In the genomic region with DNA sequence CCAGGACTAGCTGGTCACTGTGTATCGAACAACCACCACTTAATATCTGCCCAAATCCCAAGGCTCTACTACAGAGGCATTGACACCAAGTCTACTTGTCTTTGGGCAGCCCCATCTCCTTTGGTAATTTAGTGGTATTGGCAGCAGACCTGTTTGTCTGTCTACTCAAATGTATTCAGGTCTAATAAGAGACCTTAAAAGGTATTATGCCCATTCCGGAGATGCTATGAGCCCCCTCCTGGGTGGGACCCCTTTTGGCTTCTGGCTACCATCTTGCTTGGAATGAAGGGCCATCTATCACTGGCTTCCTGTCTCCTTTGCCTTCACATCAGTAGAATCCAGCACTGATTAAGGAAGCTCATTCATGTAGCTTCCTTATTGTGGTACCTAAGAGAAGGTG, we compare ENCODE assay signal across 21 mouse cellular contexts.
A peak's percentile ranks its signal among the peaks of the same experiment; 100 is the strongest.
DNase-seq lines count a peak whose midpoint lies in the region; ATAC-seq and TF ChIP-seq lines count a peak whose summit lies in the region.
"Had no signal": no experiment of that assay in that cellular context is flagged by ENCODE, and none has a peak within 500 bp of the region (broad histone marks: within the 10 kb centered on the region; RNA-seq: fewer than 3 reads in every experiment).

No protein-coding gene starts in this region.

- no peaks in the 10 kb centered on the region for H3K27me3 ChIP-seq in heart, embryonic 10.5 days (ENCODE audit: insufficient read depth, poor library complexity, severe bottlenecking)
- no peaks in the 10 kb centered on the region for H3K27me3 ChIP-seq in heart, adult 2 months (ENCODE audit: control insufficient read depth, insufficient read depth, low read length)
- H3K27me3 ChIP-seq in midbrain, embryonic 11.5 days (ENCODE audit: control insufficient read depth, insufficient read depth, low read length), result no peaks in the 10 kb centered on the region
- no peaks in the 10 kb centered on the region for H3K27me3 ChIP-seq in midbrain, postnatal 0 days (ENCODE audit: insufficient read depth, low read length)
- H3K27me3 ChIP-seq in forebrain, embryonic 15.5 days, result no peaks in the 10 kb centered on the region
- H3K27me3 ChIP-seq: CH12.LX; stomach, embryonic 15.5 days had no signal

- intact Hi-C loops in heart, adult 2 months (cut with DNase I), result no loop called here

- peak; percentile 60 for DNase-seq in heart, embryonic 10.5 days (ENCODE audit: low spot score)
- no peak for DNase-seq in heart, adult 2 months
- DNase-seq in midbrain, embryonic 11.5 days (ENCODE audit: low spot score, missing footprints), result peak; percentile 73
- no peak for DNase-seq in midbrain, postnatal 0 days (ENCODE audit: low spot score)
- no peak for DNase-seq in right cerebral cortex, postnatal 4 days
- no peak for DNase-seq in embryo, embryonic 10 days (ENCODE audit: low spot score)
- DNase-seq: adrenal gland, postnatal 14 days; cerebellum, adult 11 months; cerebellum, postnatal 25 days; gastrocnemius, postnatal 10 days; heart, postnatal 36 days; kidney, adult 2 months; kidney, postnatal 4 days; liver; lung, adult 18-20 months; lung, postnatal 14 days; thymus, adult 18-20 months; thymus, postnatal 4 days had no signal

- H3K9ac ChIP-seq in heart, adult 2 months (ENCODE audit: low read depth, low read length), result no peak overlapping the region
- no peak overlapping the region for H3K9ac ChIP-seq in midbrain, embryonic 11.5 days (ENCODE audit: low read length)
- H3K9ac ChIP-seq in midbrain, postnatal 0 days (replicated peaks; ENCODE audit: low read length, poor library complexity, severe bottlenecking), result no peak overlapping the region
- no peak overlapping the region for H3K9ac ChIP-seq in forebrain, embryonic 15.5 days (replicated peaks)
- H3K9ac ChIP-seq: stomach, embryonic 15.5 days had no signal

- H3K27ac ChIP-seq in heart, embryonic 10.5 days, result no peak overlapping the region
- H3K27ac ChIP-seq in heart, adult 2 months, result no peak overlapping the region
- no peak overlapping the region for H3K27ac ChIP-seq in midbrain, embryonic 11.5 days (ENCODE audit: low read depth, low read length)
- H3K27ac ChIP-seq in midbrain, postnatal 0 days (ENCODE audit: low read depth, low read length), result no peak overlapping the region
- 0 out of 2 replicates have a peak overlapping the region, but pooled peaks have one; percentile 70 for H3K27ac ChIP-seq in forebrain, embryonic 15.5 days (replicated peaks)
- H3K27ac ChIP-seq: stomach, embryonic 15.5 days had no signal

- no peak overlapping the region for H3K4me2 ChIP-seq in midbrain, embryonic 11.5 days
- H3K4me2 ChIP-seq in midbrain, postnatal 0 days (ENCODE audit: low read depth, low read length, poor library complexity, severe bottlenecking), result no peak overlapping the region
- H3K4me2 ChIP-seq in forebrain, embryonic 15.5 days (replicated peaks), result no peak overlapping the region

- ATAC-seq in midbrain, embryonic 11.5 days (ENCODE audit: low FRiP score), result no peak
- no peak for ATAC-seq in midbrain, postnatal 0 days (ENCODE audit: low FRiP score)
- ATAC-seq in forebrain, embryonic 15.5 days (replicated peaks), result no peak

- TF ChIP-seq EP300 in heart, adult 2 months (IDR thresholded peaks at IDR 0.05; ENCODE audit: insufficient read depth, low read depth, low read length), result no peak

- no peaks in the 10 kb centered on the region for H3K79me2 ChIP-seq in heart, adult 2 months (replicated peaks; ENCODE audit: control insufficient read depth, insufficient read depth, low read length)

- no peak for TF ChIP-seq POLR2A in heart, adult 2 months (IDR thresholded peaks at IDR 0.05; ENCODE audit: insufficient read depth, low read depth, low read length)

- peaks cover 11% of the 10 kb centered on the region for H3K4me1 ChIP-seq in heart, embryonic 10.5 days
- peaks cover 3% of the 10 kb centered on the region for H3K4me1 ChIP-seq in heart, adult 2 months (ENCODE audit: control insufficient read depth, insufficient read depth, low read length)
- H3K4me1 ChIP-seq in midbrain, embryonic 11.5 days (ENCODE audit: control insufficient read depth, insufficient read depth, low read length), result peaks cover 13% of the 10 kb centered on the region
- peaks cover 9% of the 10 kb centered on the region for H3K4me1 ChIP-seq in midbrain, postnatal 0 days (ENCODE audit: insufficient read depth, low read length)
- H3K4me1 ChIP-seq in forebrain, embryonic 15.5 days, result peaks cover 16% of the 10 kb centered on the region

- no peaks in the 10 kb centered on the region for H3K9me3 ChIP-seq in heart, embryonic 10.5 days
- H3K9me3 ChIP-seq in midbrain, embryonic 11.5 days (ENCODE audit: control insufficient read depth, low read length), result no peaks in the 10 kb centered on the region
- no peaks in the 10 kb centered on the region for H3K9me3 ChIP-seq in midbrain, postnatal 0 days (ENCODE audit: low read length)
- H3K9me3 ChIP-seq in forebrain, embryonic 15.5 days, result no peaks in the 10 kb centered on the region
- H3K9me3 ChIP-seq: stomach, embryonic 15.5 days had no signal

- TF ChIP-seq CTCF in heart, adult 2 months (IDR thresholded peaks at IDR 0.05), result no peak
- no peak for TF ChIP-seq CTCF in midbrain, postnatal 0 days (IDR thresholded peaks at IDR 0.05)

- H3K36me3 ChIP-seq in heart, embryonic 10.5 days, result no peaks in the 10 kb centered on the region
- no peaks in the 10 kb centered on the region for H3K36me3 ChIP-seq in heart, adult 2 months (ENCODE audit: control insufficient read depth, insufficient read depth, low read length)
- H3K36me3 ChIP-seq in midbrain, embryonic 11.5 days (ENCODE audit: control insufficient read depth, insufficient read depth, low read length), result no peaks in the 10 kb centered on the region
- no peaks in the 10 kb centered on the region for H3K36me3 ChIP-seq in midbrain, postnatal 0 days (ENCODE audit: insufficient read depth, low read length)
- no peaks in the 10 kb centered on the region for H3K36me3 ChIP-seq in forebrain, embryonic 15.5 days
- H3K36me3 ChIP-seq: stomach, embryonic 15.5 days had no signal

- 88% methylated on average over 2 of the region's 2 CpGs for whole genome bisulfite sequencing in heart, embryonic 10.5 days
- 95% methylated on average over 2 of the region's 2 CpGs for WGBS in heart, adult 2 months
- 90% methylated on average over 2 of the region's 2 CpGs for WGBS in midbrain, embryonic 11.5 days
- WGBS in midbrain, postnatal 0 days, result 89% methylated on average over 2 of the region's 2 CpGs
- 94% methylated on average over 2 of the region's 2 CpGs for WGBS in forebrain, embryonic 15.5 days

- no peak overlapping the region for H3K4me3 ChIP-seq in heart, embryonic 10.5 days
- no peak overlapping the region for H3K4me3 ChIP-seq in heart, adult 2 months
- no peak overlapping the region for H3K4me3 ChIP-seq in midbrain, embryonic 11.5 days (ENCODE audit: low read depth, low read length)
- H3K4me3 ChIP-seq in midbrain, postnatal 0 days (ENCODE audit: low read depth, low read length), result no peak overlapping the region
- no peak overlapping the region for H3K4me3 ChIP-seq in forebrain, embryonic 15.5 days
- H3K4me3 ChIP-seq: stomach, embryonic 15.5 days had no signal

Comparison
In these comparisons a context has a peak if more than half of its experiments do, and no peak if none do; other contexts are left out.
1. DNase-seq: peak in heart, embryonic 10.5 days (single experiment) and midbrain, embryonic 11.5 days (single experiment); none in heart, adult 2 months (0 of 2), midbrain, postnatal 0 days (single experiment), right cerebral cortex, postnatal 4 days (single experiment) and embryo, embryonic 10 days (single experiment).